25 mouse cellular contexts compared by ENCODE assay signal in the genomic region with DNA sequence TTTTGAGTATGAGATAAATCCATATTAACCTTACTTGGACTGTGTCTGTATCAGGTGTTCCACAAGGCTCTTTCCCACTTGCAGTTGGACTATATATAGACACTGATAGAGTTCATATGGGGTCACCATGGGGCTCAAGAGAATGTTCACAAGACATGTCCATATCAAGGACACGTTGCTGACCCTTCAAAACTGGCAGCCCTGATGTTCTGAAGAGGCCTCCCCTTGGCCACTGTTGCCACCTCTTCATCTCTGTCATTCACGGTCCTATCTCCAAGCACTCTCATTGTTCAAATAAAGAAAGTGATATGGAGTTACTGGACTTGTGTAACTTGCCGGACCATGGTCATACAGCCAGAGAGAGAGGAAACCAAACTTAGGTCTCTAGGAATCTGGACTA.
"Had no signal": no experiment of that assay in that cellular context is flagged by ENCODE, and none has a peak within 500 bp of the region (broad histone marks: within the 10 kb centered on the region; RNA-seq: fewer than 3 reads in every experiment).

No protein-coding gene starts in this region.

- H3K4me3 ChIP-seq: heart, embryonic 13.5 days; heart, embryonic 15.5 days; hindbrain, embryonic 10.5 days; hindbrain, embryonic 12.5 days; intestine, embryonic 15.5 days; layer of hippocampus, adult 2 months; left cerebral cortex, adult 2 months; limb, embryonic 13.5 days; limb, embryonic 15.5 days; liver, embryonic 12.5 days had no signal

- ATAC-seq: forebrain, embryonic 16.5 days; hindbrain, embryonic 16.5 days; inflammation-experienced regulatory T-cells, adult 6 months; intestine, embryonic 15.5 days; intestine, postnatal 0 days; liver, embryonic 12.5 days had no signal

- H3K4me2 ChIP-seq: heart, embryonic 13.5 days; heart, embryonic 15.5 days; hindbrain, embryonic 12.5 days; hindbrain, embryonic 14.5 days; intestine, embryonic 15.5 days; limb, embryonic 13.5 days; limb, embryonic 15.5 days; liver, embryonic 12.5 days had no signal

- H3K36me3 ChIP-seq: heart, embryonic 13.5 days; heart, embryonic 15.5 days; hindbrain, embryonic 10.5 days; hindbrain, embryonic 12.5 days; intestine, embryonic 15.5 days; limb, embryonic 13.5 days; limb, embryonic 15.5 days; liver, embryonic 12.5 days had no signal

- H3K4me1 ChIP-seq: heart, embryonic 13.5 days; heart, embryonic 15.5 days; hindbrain, embryonic 10.5 days; hindbrain, embryonic 12.5 days; intestine, embryonic 15.5 days; limb, embryonic 13.5 days; limb, embryonic 15.5 days; liver, embryonic 12.5 days had no signal

- H3K27ac ChIP-seq: heart, embryonic 13.5 days; heart, embryonic 15.5 days; hindbrain, embryonic 10.5 days; hindbrain, embryonic 12.5 days; hindbrain, embryonic 14.5 days; intestine, embryonic 15.5 days; layer of hippocampus, adult 2 months; left cerebral cortex, adult 2 months; limb, embryonic 13.5 days; limb, embryonic 15.5 days; liver, embryonic 12.5 days; liver, embryonic 14.5 days had no signal

- H3K27me3 ChIP-seq: heart, embryonic 13.5 days; heart, embryonic 15.5 days; hindbrain, embryonic 12.5 days; intestine, embryonic 15.5 days; limb, embryonic 13.5 days; limb, embryonic 15.5 days; liver, embryonic 12.5 days had no signal

- H3K9ac ChIP-seq: heart, embryonic 13.5 days; heart, embryonic 15.5 days; hindbrain, embryonic 12.5 days; hindbrain, embryonic 14.5 days; intestine, embryonic 15.5 days; limb, embryonic 13.5 days; limb, embryonic 15.5 days; liver, embryonic 12.5 days; liver, embryonic 14.5 days had no signal

- DNase-seq: gastrocnemius, postnatal 14 days; gastrocnemius, postnatal 36 days; kidney, adult 18-20 months; kidney, adult 8-10 months; kidney, postnatal 10 days; kidney, postnatal 25 days; kidney, postnatal 4 days; left cerebral cortex, postnatal 4 days; lung, adult 18-20 months had no signal

- H3K9me3 ChIP-seq: heart, embryonic 13.5 days; heart, embryonic 15.5 days; hindbrain, embryonic 10.5 days; hindbrain, embryonic 12.5 days; intestine, embryonic 15.5 days; limb, embryonic 13.5 days; limb, embryonic 15.5 days; liver, embryonic 12.5 days had no signal
